Comparison of ENCODE assay signal across 26 mouse cellular contexts in genomic region chr12:73434684-73435083, GRCm38 (mm10).
"Had no signal": no experiment of that assay in that cellular context is flagged by ENCODE, and none has a peak within 500 bp of the region (broad histone marks: within the 10 kb centered on the region; RNA-seq: fewer than 3 reads in every experiment).

No protein-coding gene starts in this region.

- H3K27ac ChIP-seq: gastrocnemius, adult 2 months; heart, embryonic 13.5 days; heart, embryonic 15.5 days; hindbrain, embryonic 13.5 days; hindbrain, embryonic 15.5 days; hindbrain, postnatal 0 days; kidney, embryonic 15.5 days; kidney, postnatal 0 days; limb, embryonic 13.5 days; limb, embryonic 15.5 days; liver, embryonic 12.5 days had no signal

- ATAC-seq: hindbrain, postnatal 0 days; intestine, embryonic 16.5 days; liver, embryonic 12.5 days had no signal

- H3K9me3 ChIP-seq: heart, embryonic 13.5 days; heart, embryonic 15.5 days; hindbrain, embryonic 13.5 days; hindbrain, embryonic 15.5 days; kidney, embryonic 15.5 days; limb, embryonic 13.5 days; limb, embryonic 15.5 days; liver, embryonic 12.5 days had no signal

- H3K9ac ChIP-seq: heart, embryonic 13.5 days; heart, embryonic 15.5 days; hindbrain, embryonic 13.5 days; hindbrain, embryonic 15.5 days; kidney, embryonic 15.5 days; limb, embryonic 13.5 days; limb, embryonic 15.5 days; liver, embryonic 12.5 days had no signal

- H3K4me3 ChIP-seq: gastrocnemius, adult 2 months; heart, embryonic 13.5 days; heart, embryonic 15.5 days; hindbrain, embryonic 13.5 days; hindbrain, embryonic 15.5 days; kidney, embryonic 15.5 days; limb, embryonic 13.5 days; limb, embryonic 15.5 days; liver, embryonic 12.5 days had no signal

- DNase-seq: gastrocnemius, adult 2 months; gastrocnemius, postnatal 10 days; gastrocnemius, postnatal 25 days; heart, adult 18-20 months; heart, postnatal 14 days; heart, postnatal 36 days; kidney, adult 11 months; kidney, adult 2 months; kidney, adult 9 months; kidney, postnatal 14 days; kidney, postnatal 36 days; layer of hippocampus, adult 9-11 months; layer of hippocampus, postnatal 36 days; left cerebral cortex, postnatal 4 days had no signal

- H3K4me1 ChIP-seq: heart, embryonic 13.5 days; heart, embryonic 15.5 days; hindbrain, embryonic 13.5 days; hindbrain, embryonic 15.5 days; kidney, embryonic 15.5 days; limb, embryonic 15.5 days; liver, embryonic 12.5 days had no signal

- H3K36me3 ChIP-seq: heart, embryonic 13.5 days; heart, embryonic 15.5 days; hindbrain, embryonic 13.5 days; hindbrain, embryonic 15.5 days; kidney, embryonic 15.5 days; limb, embryonic 13.5 days; limb, embryonic 15.5 days; liver, embryonic 12.5 days had no signal

- H3K27me3 ChIP-seq: heart, embryonic 13.5 days; heart, embryonic 15.5 days; hindbrain, embryonic 13.5 days; hindbrain, embryonic 15.5 days; kidney, embryonic 15.5 days; limb, embryonic 15.5 days; liver, embryonic 12.5 days had no signal

- H3K4me2 ChIP-seq: heart, embryonic 11.5 days; heart, embryonic 13.5 days; heart, embryonic 15.5 days; hindbrain, embryonic 13.5 days; hindbrain, embryonic 15.5 days; kidney, embryonic 15.5 days; limb, embryonic 13.5 days; limb, embryonic 15.5 days; liver, embryonic 12.5 days had no signal
